Mouse (Mus musculus) MEL (cell line): ENCODE measurements at regions not wholly inside any gene's neighbourhood (a gene's known extent, or its start where the extent isn't known, plus 50 kb on each side); places are given as distances from the start of the nearest gene placed in this dataset.

Experiments
- CHD2 ChIP-seq: IDR thresholded peaks from 2 replicates; pipeline ENCODE4 v1.6.1; 2011; ENCODE audit warnings: low read length, improper control_type of control experiment
- CTCF ChIP-seq, 3 experiments: IDR thresholded peaks in 2 of 3; conservative IDR thresholded peaks in 1 of 3; 2 replicates each; pipeline ENCODE4 v1.5.1; 2011 to 2012; ENCODE audit warnings: low read length in 3 of 3, low read depth in 2 of 3, mild to moderate bottlenecking in 2 of 3, improper control_type of control experiment in 1 of 3, inconsistent platforms in 1 of 3, mixed read lengths in 1 of 3, moderate library complexity in 1 of 3; ENCODE audit not compliant: control insufficient read depth in 1 of 3, insufficient read depth in 1 of 3, poor library complexity in 1 of 3, severe bottlenecking in 1 of 3
- E2F4 ChIP-seq: IDR thresholded peaks from 2 replicates; pipeline ENCODE4 v1.6.1; 2011; ENCODE audit warnings: low read depth, low read length, improper control_type of control experiment, borderline replicate concordance
- HCFC1 ChIP-seq: IDR thresholded peaks from 2 replicates; pipeline ENCODE4 v1.6.1; 2012; ENCODE audit warnings: low read depth, mild to moderate bottlenecking, inconsistent platforms, low read length, improper control_type of control experiment, moderate library complexity
- MAFK ChIP-seq: IDR thresholded peaks from 2 replicates; pipeline ENCODE4 v1.6.1; 2011; ENCODE audit warnings: low read depth, mild to moderate bottlenecking, low read length, improper control_type of control experiment, borderline replicate concordance
- MAZ ChIP-seq: IDR thresholded peaks from 2 replicates; pipeline ENCODE4 v1.6.1; 2012; ENCODE audit warnings: low read depth, mild to moderate bottlenecking, inconsistent platforms, low read length, improper control_type of control experiment
- MYC ChIP-seq: IDR thresholded peaks from 2 replicates; pipeline ENCODE4 v1.6.1; 2011; ENCODE audit warnings: low read depth, mild to moderate bottlenecking, low read length, improper control_type of control experiment, moderate library complexity
- POLR2A ChIP-seq, 2 experiments: IDR thresholded peaks; 2 replicates each; pipeline ENCODE4 v1.6.1; 2011 to 2012; ENCODE audit warnings: low read length in 2 of 2, mild to moderate bottlenecking in 2 of 2, control low read depth in 1 of 2, improper control_type of control experiment in 1 of 2, low read depth in 1 of 2, moderate library complexity in 1 of 2; ENCODE audit not compliant: control insufficient read depth in 1 of 2, insufficient read depth in 1 of 2, poor library complexity in 1 of 2
- SMC3 ChIP-seq: IDR thresholded peaks from 2 replicates; pipeline ENCODE4 v1.6.1; 2011; ENCODE audit warnings: low read depth, low read length, improper control_type of control experiment
- UBTF ChIP-seq: IDR thresholded peaks from 2 replicates; pipeline ENCODE4 v1.6.1; 2012; ENCODE audit warnings: low read depth, mild to moderate bottlenecking, inconsistent platforms, low read length, improper control_type of control experiment, moderate library complexity, borderline replicate concordance; ENCODE audit not compliant: insufficient read depth
- USF1 ChIP-seq: IDR thresholded peaks from 2 replicates; pipeline ENCODE4 v1.6.1; 2014; ENCODE audit warnings: low read depth, mild to moderate bottlenecking, inconsistent platforms, low read length, improper control_type of control experiment, moderate library complexity

DNA sequence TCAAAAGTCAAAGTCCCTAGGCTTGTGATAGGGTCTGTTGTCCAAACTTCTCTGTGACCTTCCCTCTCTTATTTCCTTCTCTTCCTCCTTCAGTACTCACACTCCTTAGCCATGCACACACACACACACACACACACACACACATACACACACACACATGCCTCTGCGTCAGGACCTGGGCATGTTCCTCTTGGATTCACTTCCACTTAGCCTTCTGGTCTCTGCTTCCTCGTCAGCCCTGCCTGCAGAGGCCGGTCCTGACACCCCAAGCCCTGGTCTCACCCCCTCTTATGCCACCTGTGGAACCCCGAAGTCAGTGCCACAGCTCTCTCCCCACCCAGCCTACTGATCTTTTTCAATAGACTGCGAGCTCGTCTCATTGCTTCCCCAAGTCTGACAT lies 250.3 kb downstream of the Barhl2 start:
- no peak for TF ChIP-seq E2F4
- TF ChIP-seq HCFC1 = no peak
- TF ChIP-seq MAZ = no peak
- TF ChIP-seq POLR2A (IDR thresholded peaks at IDR 0.05; ENCODE audit: control insufficient read depth in 1 of 2, insufficient read depth in 1 of 2, low read depth in 1 of 2, low read length in 2 of 2, poor library complexity in 1 of 2) = no peak
- TF ChIP-seq USF1 = no peak
- TF ChIP-seq UBTF = no peak
- TF ChIP-seq MYC = no peak
- TF ChIP-seq SMC3 = no peak
- TF ChIP-seq CTCF (IDR thresholded peaks at IDR 0.05 in 2 of 3, conservative IDR thresholded peaks at IDR 0.05 in 1 of 3; ENCODE audit: control insufficient read depth in 1 of 3, insufficient read depth in 1 of 3, low read depth in 2 of 3, low read length in 3 of 3, poor library complexity in 1 of 3, severe bottlenecking in 1 of 3) = no peak
- no peak for TF ChIP-seq CHD2
- TF ChIP-seq MAFK = no peak
